10 mouse cellular contexts compared by ENCODE assay signal in genomic region chr11:120226421-120227280, GRCm38 (mm10). TPM values are rescaled to one million over a fixed set of nuclear protein-coding genes. Genes with fewer than 3 reads are reported as not detected.
DNase-seq lines count a peak whose midpoint lies in the region; ATAC-seq lines count a peak whose summit lies in the region.
"Had no signal": no experiment of that assay in that cellular context is flagged by ENCODE, and none has a peak within 500 bp of the region (broad histone marks: within the 10 kb centered on the region; RNA-seq: fewer than 3 reads in every experiment).

No protein-coding gene starts in this region.

- H3K4me2 ChIP-seq in limb, embryonic 11.5 days (ENCODE audit: low read depth, severe bottlenecking) = peak overlapping the region; percentile 32; the same call in 1 of the 2 replicates

- peak overlapping the region; percentile 37 for H3K9ac ChIP-seq in limb, embryonic 11.5 days (ENCODE audit: low read length)
- H3K9ac ChIP-seq: liver, embryonic 15.5 days had no signal

- H3K4me1 ChIP-seq in heart, embryonic 10.5 days = peaks cover 84% of the 10 kb centered on the region
- peaks cover 70% of the 10 kb centered on the region for H3K4me1 ChIP-seq in limb, embryonic 11.5 days (ENCODE audit: control insufficient read depth, insufficient read depth, low read length)

- H3K4me3 ChIP-seq in heart, embryonic 10.5 days = peak overlapping the region; percentile 89
- H3K4me3 ChIP-seq in limb, embryonic 11.5 days (ENCODE audit: low read depth, low read length) = no peak overlapping the region
- H3K4me3 ChIP-seq: liver, embryonic 15.5 days had no signal

- H3K27ac ChIP-seq in heart, embryonic 10.5 days = peak overlapping the region; percentile 98
- H3K27ac ChIP-seq in limb, embryonic 11.5 days (replicated peaks; ENCODE audit: low read depth, low read length) = peak overlapping the region; percentile 2; the same call in 1 of the 2 replicates
- H3K27ac ChIP-seq: liver, embryonic 15.5 days had no signal

- H3K9me3 ChIP-seq in heart, embryonic 10.5 days = no peaks in the 10 kb centered on the region
- H3K9me3 ChIP-seq in limb, embryonic 11.5 days (ENCODE audit: control insufficient read depth, low read length) = no peaks in the 10 kb centered on the region
- H3K9me3 ChIP-seq: liver, embryonic 15.5 days had no signal

- DNase-seq in heart, embryonic 10.5 days (ENCODE audit: low spot score) = peak; percentile 74
- DNase-seq in heart, adult 8-10 months (ENCODE audit: low spot score) = no peak
- DNase-seq in testis, postnatal 10 days (ENCODE audit: low spot score) = peak; percentile 40
- no peak for DNase-seq in testis, postnatal 14 days (ENCODE audit: low spot score)
- DNase-seq in limb, embryonic 11.5 days (ENCODE audit: low spot score) = peak; percentile 31
- DNase-seq in thymus, postnatal 25 days = no peak
- DNase-seq in MN1 (ENCODE audit: low spot score) = no peak
- no peak for DNase-seq in gastrocnemius, postnatal 14 days
- DNase-seq: gastrocnemius, postnatal 36 days had no signal

- H3K27me3 ChIP-seq in heart, embryonic 10.5 days (ENCODE audit: insufficient read depth, poor library complexity, severe bottlenecking) = no peaks in the 10 kb centered on the region
- no peaks in the 10 kb centered on the region for H3K27me3 ChIP-seq in limb, embryonic 11.5 days (ENCODE audit: control insufficient read depth, insufficient read depth, low read length)

- no peak for ATAC-seq in limb, embryonic 11.5 days (ENCODE audit: insufficient number of reproducible peaks, low FRiP score, low TSS enrichment, low read depth)

- no peaks in the 10 kb centered on the region for H3K36me3 ChIP-seq in heart, embryonic 10.5 days
- no peaks in the 10 kb centered on the region for H3K36me3 ChIP-seq in limb, embryonic 11.5 days (ENCODE audit: control insufficient read depth, insufficient read depth, low read length)
- H3K36me3 ChIP-seq: liver, embryonic 15.5 days had no signal

- intact Hi-C loops in gastrocnemius, postnatal 14 days (cut with DNase I; ENCODE audit: low total_unique reads) = no loop called here

- 58% methylated on average over 12 of the region's 12 CpGs for WGBS in heart, embryonic 10.5 days
- WGBS in limb, embryonic 11.5 days = 70% methylated on average over 12 of the region's 12 CpGs

RNA-seq across cellular contexts. Expression of gene Bahcc1, which starts 6.1 kb away (rescaled TPM):
- polyA plus RNA-seq in heart, embryonic 10.5 days (2016; fragmentation: Nextera tagmentation; extraction: Ambion mirVana) = 7.7 and 12.9 TPM in 2 replicates
- 10 to 100 TPM in 2 of 4 experiments, 1 to 10 TPM in 2; 6.2 to 12.6 (median 9.3) TPM for total RNA-seq in heart, adult 8-10 months (2022)
- polyA plus RNA-seq in limb, embryonic 11.5 days (2014; fragmentation: Nextera tagmentation; extraction: Ambion mirVana) = 24.9 and 27.6 TPM in 2 replicates
- total RNA-seq in gastrocnemius, postnatal 14 days (2021) = 1 to 10 TPM; 3.4 to 8.1 TPM

Comparison
In these comparisons a context has a peak if more than half of its experiments do, and no peak if none do; other contexts are left out.
1. DNase-seq: peak in heart, embryonic 10.5 days (single experiment), testis, postnatal 10 days (single experiment) and limb, embryonic 11.5 days (single experiment); none in heart, adult 8-10 months (single experiment), testis, postnatal 14 days (single experiment), thymus, postnatal 25 days (single experiment), MN1 (single experiment) and gastrocnemius, postnatal 14 days (single experiment).